Mouse (Mus musculus) forebrain, embryonic 12.5 days (tissue): Measurements from ENCODE around the gene Gm42742. TPM values are rescaled to one million over a fixed set of nuclear protein-coding genes. Genes with fewer than 3 reads are reported as not detected.

ENCODE experiments used
- ATAC-seq: fragments of 200-750 bp; cut with Nextera tagmentation; 2 replicates; pipeline ENCODE4 v1.8.0; 2017; ENCODE audit warnings: moderate TSS enrichment; ENCODE audit not compliant: low FRiP score
- H3K27ac ChIP-seq: fragments of 300-500 bp; sonication (generic); 2 replicates; pipeline ENCODE4 v1.5.1; 2016; ENCODE audit warnings: mild to moderate bottlenecking
- H3K27me3 ChIP-seq: fragments of 300-500 bp; sonication (generic); 2 replicates; pipeline ENCODE4 v1.6.1; 2016; ENCODE audit warnings: mild to moderate bottlenecking
- H3K36me3 ChIP-seq: fragments of 300-500 bp; sonication (generic); replicated peaks from 2 replicates; pipeline ENCODE4 v1.6.1; 2016; ENCODE audit warnings: mild to moderate bottlenecking
- H3K4me1 ChIP-seq: fragments of 300-500 bp; sonication (generic); 2 replicates; pipeline ENCODE4 v1.6.1; 2016
- H3K4me2 ChIP-seq: fragments of 300-500 bp; sonication (generic); 2 replicates; pipeline ENCODE4 v1.6.1; 2016; ENCODE audit warnings: mild to moderate bottlenecking, moderate library complexity
- H3K4me3 ChIP-seq: fragments of 300-500 bp; sonication (generic); replicated peaks from 2 replicates; pipeline ENCODE4 v1.5.1; 2016; ENCODE audit warnings: mild to moderate bottlenecking
- H3K9ac ChIP-seq: fragments of 300-500 bp; sonication (generic); 2 replicates; pipeline ENCODE4 v1.6.1; 2016; ENCODE audit warnings: mild to moderate bottlenecking
- H3K9me3 ChIP-seq: fragments of 300-500 bp; sonication (generic); 2 replicates; pipeline ENCODE4 v1.6.1; 2016
- WGBS: fragments of 180-500 bp; shearing (Covaris S2); methylation state at CpG from one replicate; pipeline ENCODE4 v1.1.7; 2016; 5-methylcytosine and 5-hydroxymethylcytosine counted together
- polyA plus RNA-seq: library from polyadenylated mRNA; unstranded; fragments of >200 nt; fragmentation: Nextera tagmentation; extraction: Ambion mirVana; gene quantifications from 2 replicates; pipeline ENCODE4 v1.2.1, GENCODE M21; 2016

Gene Gm42742
- polyA plus RNA-seq, 1 experiment from 2014 or later = 53.3 TPM

- no peak for ATAC-seq
- peak overlapping the region; percentile 78; the same call in 1 of the 2 replicates for H3K27ac ChIP-seq
- no peaks in the 10 kb centered on the region for H3K9me3 ChIP-seq
- H3K4me2 ChIP-seq = no peak overlapping the region
- H3K9ac ChIP-seq = 0 out of 2 replicates have a peak overlapping the region, but pooled peaks have one; percentile 2
- peaks cover 25% of the 10 kb centered on the region for H3K36me3 ChIP-seq
- no peaks in the 10 kb centered on the region for H3K27me3 ChIP-seq
- WGBS = 87% methylated on average over 17 of the region's 17 CpGs
- H3K4me1 ChIP-seq = peaks cover 17% of the 10 kb centered on the region
- no peak overlapping the region for H3K4me3 ChIP-seq
Observed at GRCm38 (mm10) chr7:127009307-127010085, 11.4 kb downstream of the Gm42742 start.

- peak; percentile 68 for ATAC-seq
- H3K4me1 ChIP-seq = peaks cover 11% of the 10 kb centered on the region
- no peak overlapping the region for H3K4me2 ChIP-seq
- no peak overlapping the region for H3K4me3 ChIP-seq
- 0 out of 2 replicates have a peak overlapping the region, but pooled peaks have one; percentile 2 for H3K9ac ChIP-seq
- WGBS = 77% methylated on average over 9 of the region's 9 CpGs
- H3K36me3 ChIP-seq = peaks cover 14% of the 10 kb centered on the region
- H3K27ac ChIP-seq = peak overlapping the region; percentile 78
- no peaks in the 10 kb centered on the region for H3K9me3 ChIP-seq
- H3K27me3 ChIP-seq = no peaks in the 10 kb centered on the region
Observed at GRCm38 (mm10) chr7:127008239-127009019, 12.5 kb downstream of the Gm42742 start.

DNA sequence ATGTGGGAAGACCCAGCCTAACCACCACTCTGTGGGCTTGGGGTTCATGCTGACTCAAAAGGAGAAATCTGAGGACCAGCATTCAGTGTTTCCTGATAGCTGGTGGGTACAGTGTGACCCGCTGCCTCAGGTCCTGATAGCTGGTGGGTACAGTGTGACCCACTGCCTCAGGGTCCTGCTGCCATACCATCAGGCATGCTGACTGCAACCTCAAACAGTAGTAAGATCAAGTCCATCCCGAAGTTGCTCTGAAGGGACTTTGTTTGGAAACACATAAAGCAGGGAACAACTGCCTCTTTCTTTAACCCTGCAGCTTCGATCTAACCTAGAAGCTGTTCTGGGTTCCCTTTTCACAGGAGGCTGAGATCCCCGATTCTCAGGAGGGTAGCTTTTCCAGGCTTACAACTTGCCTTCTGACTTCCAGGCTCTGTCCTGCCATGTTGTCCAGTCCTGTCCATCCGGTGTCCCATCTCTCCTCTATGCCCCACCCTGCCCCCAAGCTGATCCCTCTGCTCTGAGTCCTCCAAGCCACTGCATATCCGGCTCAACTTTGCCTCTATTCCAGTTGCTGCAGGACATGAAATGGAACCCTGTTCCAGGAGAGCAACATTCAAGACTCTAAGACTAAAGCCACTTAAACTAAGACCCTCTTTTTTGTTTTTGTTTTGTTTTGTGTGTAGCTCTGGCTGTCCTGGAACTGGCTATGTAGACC, 13.4 kb downstream of the Gm42742 start:
- H3K4me3 ChIP-seq = no peak overlapping the region
- H3K36me3 ChIP-seq = peaks cover 4% of the 10 kb centered on the region; the same call in 1 of the 2 replicates
- peaks cover 11% of the 10 kb centered on the region for H3K4me1 ChIP-seq
- 84% methylated on average over 6 of the region's 6 CpGs for WGBS
- H3K9ac ChIP-seq = no peak overlapping the region
- 0 out of 2 replicates have a peak overlapping the region, but pooled peaks have one; percentile 78 for H3K27ac ChIP-seq
- H3K27me3 ChIP-seq = no peaks in the 10 kb centered on the region
- no peak overlapping the region for H3K4me2 ChIP-seq
- ATAC-seq = no peak
- H3K9me3 ChIP-seq = no peaks in the 10 kb centered on the region

GRCm38 (mm10) chr7:127004122-127004875, 16.6 kb downstream of the Gm42742 start:
- no peaks in the 10 kb centered on the region for H3K36me3 ChIP-seq
- no peaks in the 10 kb centered on the region for H3K27me3 ChIP-seq
- ATAC-seq = no peak
- no peak overlapping the region for H3K9ac ChIP-seq
- H3K9me3 ChIP-seq = no peaks in the 10 kb centered on the region
- no peak overlapping the region for H3K4me3 ChIP-seq
- no peak overlapping the region for H3K4me2 ChIP-seq
- peaks cover 5% of the 10 kb centered on the region for H3K4me1 ChIP-seq
- 89% methylated on average over 4 of the region's 4 CpGs for whole genome bisulfite sequencing
- no peak overlapping the region for H3K27ac ChIP-seq

- Histone ChIP-seq H3K36me3 (no peaks in the 10 kb centered on the region), H3K4me1 (peaks cover 3% of the 10 kb centered on the region), H3K27ac (no peak overlapping the region), H3K9me3 (no peaks in the 10 kb centered on the region), H3K4me3 (no peak overlapping the region), H3K27me3 (no peaks in the 10 kb centered on the region), H3K9ac (no peak overlapping the region), H3K4me2 (no peak overlapping the region)
- no peak for ATAC-seq
- WGBS = 94% methylated on average over 5 of the region's 5 CpGs
Observed at GRCm38 (mm10) chr7:127003620-127004019, 17.3 kb downstream of the Gm42742 start.

DNA sequence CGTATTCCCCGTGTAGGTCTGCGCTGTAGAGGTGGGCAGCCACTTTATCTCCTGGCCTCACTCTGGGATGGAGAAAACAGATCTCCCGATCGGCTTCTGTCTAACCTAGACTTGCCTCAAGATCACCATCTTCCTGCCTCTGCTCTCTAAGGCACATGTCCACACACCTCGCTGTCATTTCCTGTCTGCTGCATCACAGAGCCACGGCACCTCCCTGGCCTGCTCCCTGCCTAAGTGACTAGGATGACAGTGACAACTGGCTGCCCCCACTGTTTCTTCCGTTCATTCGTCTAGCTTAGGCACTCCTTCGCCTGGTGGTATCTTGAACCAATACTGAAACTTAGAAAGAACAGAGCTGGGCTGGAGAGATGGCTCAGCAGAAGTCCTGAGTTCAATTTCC, 21.3 kb downstream of the Gm42742 start:
- no peaks in the 10 kb centered on the region for H3K9me3 ChIP-seq
- no peak for ATAC-seq
- H3K4me3 ChIP-seq = no peak overlapping the region
- 88% methylated on average over 10 of the region's 10 CpGs for WGBS
- no peaks in the 10 kb centered on the region for H3K36me3 ChIP-seq
- H3K27ac ChIP-seq = no peak overlapping the region
- H3K4me1 ChIP-seq = no peaks in the 10 kb centered on the region
- H3K4me2 ChIP-seq = no peak overlapping the region
- H3K27me3 ChIP-seq = no peaks in the 10 kb centered on the region
- no peak overlapping the region for H3K9ac ChIP-seq

GRCm38 (mm10) chr7:126996449-126996848, 24.4 kb downstream of the Gm42742 start:
- Histone ChIP-seq H3K36me3 (no peaks in the 10 kb centered on the region), H3K27me3 (no peaks in the 10 kb centered on the region), H3K27ac (no peak overlapping the region), H3K9me3 (no peaks in the 10 kb centered on the region), H3K4me2 (no peak overlapping the region), H3K4me1 (no peaks in the 10 kb centered on the region), H3K9ac (no peak overlapping the region), H3K4me3 (no peak overlapping the region)
- ATAC-seq = no peak
- 74% methylated on average over 4 of the region's 4 CpGs for WGBS

- H3K27me3 ChIP-seq = no peaks in the 10 kb centered on the region
- WGBS = 74% methylated on average over 8 of the region's 8 CpGs
- no peak overlapping the region for H3K4me2 ChIP-seq
- H3K9ac ChIP-seq = no peak overlapping the region
- H3K27ac ChIP-seq = no peak overlapping the region
- H3K36me3 ChIP-seq = no peaks in the 10 kb centered on the region
- no peaks in the 10 kb centered on the region for H3K4me1 ChIP-seq
- ATAC-seq = no peak
- H3K4me3 ChIP-seq = no peak overlapping the region
- no peaks in the 10 kb centered on the region for H3K9me3 ChIP-seq
Observed at GRCm38 (mm10) chr7:126988816-126989215, 32.1 kb downstream of the Gm42742 start.

DNA sequence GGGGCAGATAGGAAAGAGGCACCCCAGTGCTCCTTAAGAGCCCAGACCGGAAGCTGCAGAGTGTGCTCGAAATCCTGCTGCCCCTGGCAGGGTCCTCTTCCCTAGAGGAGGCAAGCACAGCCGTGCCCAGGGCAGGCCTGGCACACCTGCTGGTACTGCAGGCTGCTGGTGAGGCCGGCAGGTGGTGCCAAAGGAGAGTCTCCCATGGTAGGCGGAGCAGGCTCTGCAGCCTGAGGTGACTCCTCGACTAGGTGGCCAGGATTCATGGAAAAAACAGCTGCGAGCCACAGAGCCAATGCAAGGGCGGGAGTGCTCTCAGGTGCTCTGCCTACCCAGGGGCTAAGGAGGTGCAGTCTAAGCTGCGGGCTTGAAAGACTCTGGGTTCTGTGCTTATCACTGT, 34.6 kb downstream of the Gm42742 start:
- no peak overlapping the region for H3K9ac ChIP-seq
- H3K27me3 ChIP-seq = no peaks in the 10 kb centered on the region
- WGBS = 53% methylated on average over 9 of the region's 9 CpGs
- H3K27ac ChIP-seq = no peak overlapping the region
- no peak for ATAC-seq
- no peak overlapping the region for H3K4me2 ChIP-seq
- H3K36me3 ChIP-seq = no peaks in the 10 kb centered on the region
- no peaks in the 10 kb centered on the region for H3K9me3 ChIP-seq
- H3K4me1 ChIP-seq = no peaks in the 10 kb centered on the region
- no peak overlapping the region for H3K4me3 ChIP-seq

DNA sequence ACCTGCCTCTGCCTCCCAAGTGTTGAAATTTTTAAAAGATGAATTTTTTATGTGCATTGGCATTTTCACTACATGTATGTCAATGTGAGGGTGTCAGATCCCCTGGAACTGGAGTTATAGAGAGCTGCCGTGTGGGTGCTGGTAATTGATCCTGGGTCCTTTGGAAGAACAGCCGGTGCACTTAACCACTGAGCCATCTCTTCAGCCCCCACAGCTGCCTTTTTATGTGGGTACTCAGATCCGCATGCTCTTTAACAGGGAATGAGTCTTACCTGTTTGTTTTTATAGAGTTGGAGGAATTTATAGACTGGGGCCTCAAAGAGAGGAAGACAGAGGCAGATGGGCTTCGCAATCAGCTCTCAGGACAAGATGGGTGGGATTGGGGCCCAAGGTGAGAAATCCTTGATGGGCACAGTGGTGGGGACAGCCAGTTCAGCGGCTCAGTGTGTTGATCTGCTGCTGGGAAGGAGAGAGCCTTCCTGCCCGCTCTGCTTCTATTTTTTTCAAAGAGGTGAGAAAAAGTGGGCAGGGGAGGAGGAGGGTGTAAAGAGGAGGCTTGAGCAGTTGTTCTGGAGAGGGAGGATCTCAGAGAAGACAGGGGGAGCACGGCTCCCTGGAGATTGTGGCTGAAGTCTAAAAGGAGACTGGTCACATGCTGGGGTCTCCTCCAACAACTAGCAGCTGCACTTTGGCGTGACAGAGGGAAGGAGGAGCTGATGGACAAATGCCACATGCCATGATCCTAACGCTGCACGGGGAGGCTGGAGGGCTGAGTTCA, 36.0 kb downstream of the Gm42742 start:
- Histone ChIP-seq H3K4me1 (no peaks in the 10 kb centered on the region), H3K27ac (no peak overlapping the region), H3K4me3 (no peak overlapping the region), H3K27me3 (no peaks in the 10 kb centered on the region), H3K4me2 (no peak overlapping the region), H3K36me3 (peaks cover 7% of the 10 kb centered on the region), H3K9me3 (no peaks in the 10 kb centered on the region), H3K9ac (no peak overlapping the region)
- WGBS = 69% methylated on average over 10 of the region's 10 CpGs
- no peak for ATAC-seq

DNA sequence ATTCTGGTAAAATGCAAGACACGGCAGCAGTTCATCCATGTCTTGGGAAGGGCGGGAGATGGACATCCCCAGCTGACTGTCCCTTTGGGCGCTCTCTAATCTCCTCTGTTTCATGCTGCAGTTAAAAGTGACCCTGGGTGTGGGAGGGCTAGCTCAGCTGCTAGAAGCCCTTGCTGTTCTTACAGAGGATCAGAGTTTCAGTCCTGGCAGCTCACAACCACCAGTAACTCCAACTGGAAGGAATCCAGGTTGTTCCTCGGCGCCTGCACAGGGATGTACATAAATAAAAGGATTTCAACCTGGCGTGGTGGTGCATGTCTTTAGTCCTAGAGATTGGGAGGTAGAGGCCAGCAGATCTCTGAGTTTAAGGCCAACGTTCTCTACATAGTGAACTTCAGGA, 37.8 kb downstream of the Gm42742 start:
- Histone ChIP-seq H3K4me1 (no peaks in the 10 kb centered on the region), H3K4me2 (no peak overlapping the region), H3K36me3 (peaks cover 25% of the 10 kb centered on the region), H3K9me3 (no peaks in the 10 kb centered on the region), H3K27ac (no peak overlapping the region), H3K27me3 (no peaks in the 10 kb centered on the region), H3K4me3 (no peak overlapping the region), H3K9ac (no peak overlapping the region)
- no peak for ATAC-seq
- 84% methylated on average over 7 of the region's 7 CpGs for WGBS
